Mouse (Mus musculus) liver, postnatal 0 days (tissue): Measurements from ENCODE around the gene Dmgdh.

Experiments used
- CTCF ChIP-seq: sonication (generic); IDR thresholded peaks from 2 replicates; pipeline ENCODE4 v1.5.1; 2016; ENCODE audit warnings: antibody characterized with exemption, low read depth
- EP300 ChIP-seq: IDR thresholded peaks from 2 replicates; pipeline ENCODE4 v1.6.1; 2016; ENCODE audit warnings: antibody characterized with exemption, low read depth, mild to moderate bottlenecking

- TF ChIP-seq CTCF (no peak), EP300 (no peak)
These were observed 98.0 kb downstream of the Dmgdh start for GRCm38 (mm10) chr13:93772279-93772636.
